Mouse (Mus musculus): Measurements from ENCODE around the gene Foxn3. TPM values are rescaled to one million over a fixed set of nuclear protein-coding genes. Genes with fewer than 3 reads are reported as not detected.

The Foxn3 gene
- polyA plus RNA-seq, 3 experiments from 2014 or later: 65.0 to 119 (median 97.5) TPM

DNA sequence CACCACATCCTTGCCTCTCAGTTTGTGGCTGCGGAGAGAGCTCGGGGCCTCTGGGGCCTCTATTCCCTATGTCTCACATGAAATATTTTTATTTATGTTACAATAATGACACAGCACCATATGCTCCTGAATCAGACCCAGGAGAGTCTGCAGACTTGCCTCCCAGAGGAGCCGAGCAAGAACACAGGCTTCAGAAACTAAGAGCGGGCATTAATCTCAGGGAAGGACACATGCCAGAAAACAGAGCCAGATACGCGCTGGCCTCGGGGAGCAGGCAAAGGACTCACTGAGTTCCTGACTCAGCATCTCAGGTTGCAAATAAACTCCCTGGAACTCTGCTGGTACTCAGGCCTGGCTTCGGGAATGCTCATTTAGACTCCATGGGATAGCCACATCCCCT, 403.3 kb downstream of the Foxn3 start:
- ATAC-seq: no peak

- ATAC-seq: no peak
Observed at GRCm38 (mm10) chr12:99155904-99156303, 407.5 kb downstream of the Foxn3 start.

DNA sequence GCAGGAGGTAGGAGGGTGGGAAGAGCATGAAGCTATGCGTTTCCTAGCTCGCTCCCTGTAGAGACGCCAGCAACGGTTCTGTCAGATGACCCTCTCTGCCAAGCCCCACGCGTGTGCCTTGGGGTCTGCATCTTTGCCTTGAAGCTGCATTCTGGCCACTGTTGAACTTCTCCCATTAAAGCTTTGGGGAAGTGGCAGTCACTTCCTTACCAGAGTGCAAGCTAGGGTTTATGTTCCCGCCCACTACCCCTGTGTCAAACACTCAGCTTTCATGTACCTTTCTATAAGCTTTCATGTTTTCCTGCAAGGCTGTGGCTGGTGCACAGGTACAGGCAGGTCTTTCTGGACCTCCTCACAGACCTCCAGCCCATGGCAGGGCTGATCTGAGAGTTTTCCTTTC, 409.2 kb downstream of the Foxn3 start:
- ATAC-seq: no peak

- ATAC-seq: no peak
Observed at GRCm38 (mm10) chr12:99153664-99154063, 409.7 kb downstream of the Foxn3 start.

GRCm38 (mm10) chr12:99150126-99150525, 413.3 kb downstream of the Foxn3 start:
- no peak for ATAC-seq

DNA sequence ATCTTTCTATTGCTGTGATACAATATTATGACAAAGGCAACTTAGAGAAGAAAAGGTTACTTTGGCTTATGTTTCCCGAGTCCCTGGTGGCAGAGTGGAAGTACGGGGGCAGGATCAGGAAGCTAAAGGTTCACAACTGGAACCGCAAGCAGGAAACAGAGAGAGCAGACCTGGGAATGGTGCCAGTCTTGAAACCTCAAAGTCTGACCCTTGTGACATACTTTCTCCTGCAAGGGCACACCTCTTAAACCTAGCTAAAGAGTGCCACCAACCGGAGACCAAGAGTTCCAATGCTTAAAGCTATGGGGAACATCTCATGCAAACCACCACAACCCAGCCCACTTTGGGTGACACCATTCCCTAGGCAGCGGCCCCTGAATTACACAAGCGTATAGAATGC, 414.2 kb downstream of the Foxn3 start:
- ATAC-seq: no peak

Measured in inflammation-experienced regulatory T-cells, adult 6 months (primary cell).